Mouse (Mus musculus) brain, adult 10 weeks (tissue): Measurements from ENCODE around the gene Ankmy1. TPM values are rescaled to one million over a fixed set of nuclear protein-coding genes. Genes with fewer than 3 reads are reported as not detected.

Experiments
- polyA plus RNA-seq: library from polyadenylated mRNA; stranded (reverse); fragments of 350-450 nt; fragmentation: Illumina TruSeq; extraction: RNeasy Lipid Tissue Mini Kit (QIAGEN cat#74804); gene quantifications from one replicate; pipeline ENCODE4 v1.2.3, GENCODE M21; 2015; ENCODE audit warnings: low read depth, low replicate concordance

Gene Ankmy1
- 0.31 TPM for polyA plus RNA-seq

GRCm38 (mm10) chr1:92902786-92903185 is at the start of gene Ankmy1:
Ankmy1 (minus strand) TSS chr1:92902906.

GRCm38 (mm10) chr1:92950607-92951006 is 47.9 kb upstream of the Ankmy1 start, which contains the start of gene Gpr35:
Gpr35 (plus strand) TSS chr1:92950865.

GRCm38 (mm10) chr1:92934182-92934827 is 31.6 kb upstream of the Ankmy1 start, which contains the start of gene Capn10:
Capn10 (plus strand) TSS chr1:92934376.

GRCm38 (mm10) chr1:92910239-92910885 is 7.7 kb upstream of the Ankmy1 start, which contains the start of gene Rnpepl1:
Rnpepl1 (plus strand) TSS chr1:92910783.

GRCm38 (mm10) chr1:92906779-92907631 is 4.3 kb upstream of the Ankmy1 start, which contains the start of gene Dusp28:
Dusp28 (plus strand) TSS chr1:92906981.

GRCm38 (mm10) chr1:92831188-92832001 is 71.3 kb downstream of the Ankmy1 start, which contains the start of gene Gpc1:
Gpc1 (plus strand) TSS chr1:92831645.

Other genes with a start within 250 kb of the Ankmy1 start
- gene Gpc1, start 71.3 kb downstream of the Ankmy1 start, polyA plus RNA-seq, result 53.0 TPM
- 34.6 TPM for gene Dusp28, start 4.1 kb upstream of the Ankmy1 start, polyA plus RNA-seq
- gene Rnpepl1, start 7.9 kb upstream of the Ankmy1 start, polyA plus RNA-seq, result 27.3 TPM
- 36.3 TPM for gene Capn10, start 31.5 kb upstream of the Ankmy1 start, polyA plus RNA-seq
- gene Gpr35, start 48.0 kb upstream of the Ankmy1 start, polyA plus RNA-seq, result 0.52 TPM
- gene Aqp12, start 103.4 kb upstream of the Ankmy1 start, polyA plus RNA-seq, result not detected
- gene Kif1a, start 199.0 kb upstream of the Ankmy1 start, polyA plus RNA-seq, result 352 TPM
- gene Agxt, start 232.3 kb upstream of the Ankmy1 start, polyA plus RNA-seq, result not detected